Mouse (Mus musculus) mouse trophoblast stem cell (cell line): ENCODE data around the gene Rpp30.

Experiments
- in situ Hi-C, 2 experiments: fragments of 300-500 bp; cut with MseI, MboI; formaldehyde crosslinking; loops; 2 replicates in 1 of 2; 3 replicates in 1 of 2; pipeline ENCODE4 v1.15.1; 2025

Rpp30 gene

GRCm38 (mm10) chr19:36083262-36084225 is at the start of gene Rpp30:
Gene Rpp30 (plus strand): TSS chr19:36083716.
- in situ Hi-C loops: no loop called here

- in situ Hi-C loops: no loop called here
These were observed 37.5 kb upstream of the Rpp30 start for GRCm38 (mm10) chr19:36046046-36046445.

- in situ Hi-C loops: no loop called here
These were observed 26.9 kb upstream of the Rpp30 start for GRCm38 (mm10) chr19:36056502-36057221.

DNA sequence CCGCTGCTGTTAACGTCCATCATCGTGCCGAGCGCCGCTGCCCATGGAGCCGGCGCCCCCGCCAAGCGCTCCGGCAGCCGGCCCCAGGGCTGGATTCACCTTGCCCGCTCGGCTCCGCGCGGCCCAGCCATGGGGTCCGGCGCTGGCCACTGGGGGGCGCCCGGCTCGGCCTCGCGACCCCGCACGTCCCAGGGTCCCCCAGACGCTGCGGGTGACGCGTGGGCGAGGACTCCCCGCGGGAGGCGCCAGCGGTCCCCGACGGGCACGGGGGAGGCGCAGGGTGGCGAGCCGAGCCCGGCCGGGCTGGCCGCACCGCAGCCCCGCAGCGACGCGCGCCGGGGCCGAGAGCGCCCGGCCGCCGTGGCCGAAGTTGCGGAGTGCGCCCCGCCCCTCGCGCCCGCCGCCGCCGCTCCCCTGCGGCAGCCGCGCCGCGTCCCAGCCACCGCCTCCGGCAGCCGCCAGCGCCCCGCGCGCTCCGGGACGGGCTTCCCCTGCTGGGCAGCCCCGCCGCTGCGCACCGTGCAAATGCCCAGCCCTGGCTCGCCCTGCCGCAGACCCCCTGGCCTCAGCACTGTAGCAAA is 26.2 kb upstream of the Rpp30 start, which contains the start of gene Htr7:
Htr7 (minus strand) TSS at position 277 of the 581 bp plus-strand sequence.
- in situ Hi-C loops: no loop called here

GRCm38 (mm10) chr19:36062801-36063529 is 20.6 kb upstream of the Rpp30 start:
- in situ Hi-C loops: no loop called here

DNA sequence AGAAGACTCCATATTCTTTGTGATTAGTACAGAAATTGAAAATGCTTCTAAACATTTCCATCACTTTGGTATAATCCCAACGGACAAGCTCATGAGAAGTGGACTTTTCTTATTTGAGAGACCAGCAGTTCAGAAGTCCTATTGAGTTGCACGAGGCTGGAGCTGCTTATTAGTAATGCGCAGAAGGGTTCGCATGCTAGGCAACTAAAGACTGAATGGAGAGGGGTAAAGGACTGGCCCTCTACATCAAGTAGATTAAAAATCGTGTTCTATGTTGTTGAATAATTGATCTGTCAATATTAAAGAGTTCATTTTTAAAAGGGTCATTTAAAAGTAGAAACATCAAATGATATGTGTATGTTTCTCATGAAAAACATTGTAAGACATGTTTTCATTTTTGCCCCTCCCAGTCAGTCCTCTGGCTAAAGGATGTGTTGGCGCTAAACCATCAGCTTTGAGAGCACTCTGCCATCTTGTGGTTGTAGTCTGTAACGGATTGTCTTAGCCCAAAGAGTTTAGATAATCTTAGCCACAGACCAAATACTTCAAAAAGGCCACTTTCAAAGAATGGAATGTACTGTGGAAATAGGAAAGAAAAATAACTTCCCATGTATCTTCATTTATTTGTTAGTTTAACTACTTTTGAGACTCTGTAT is 782 bp upstream of the Rpp30 start:
- in situ Hi-C loops: no loop called here

DNA sequence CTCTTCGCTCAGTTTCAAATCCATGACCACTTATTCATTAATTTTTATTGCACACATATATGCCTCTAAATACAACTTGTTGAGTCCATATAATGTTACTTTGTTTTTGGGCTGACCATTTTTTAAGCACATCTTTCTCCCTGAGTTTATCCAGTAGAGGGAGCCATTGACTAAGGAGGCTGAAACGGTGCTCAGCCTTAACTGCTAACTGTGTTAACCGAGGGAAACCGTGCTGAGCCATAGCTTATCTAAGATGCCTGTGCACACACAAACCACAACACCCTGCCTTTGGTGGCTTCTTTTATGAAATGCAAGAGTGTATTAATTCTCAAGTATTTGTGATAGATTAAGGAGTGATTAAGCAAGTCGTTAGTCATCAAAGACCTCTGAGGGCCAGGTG is 7.3 kb downstream of the Rpp30 start:
- in situ Hi-C loops: no loop called here

- in situ Hi-C loops: no loop called here
These were observed 13.7 kb downstream of the Rpp30 start for GRCm38 (mm10) chr19:36097194-36097593.

DNA sequence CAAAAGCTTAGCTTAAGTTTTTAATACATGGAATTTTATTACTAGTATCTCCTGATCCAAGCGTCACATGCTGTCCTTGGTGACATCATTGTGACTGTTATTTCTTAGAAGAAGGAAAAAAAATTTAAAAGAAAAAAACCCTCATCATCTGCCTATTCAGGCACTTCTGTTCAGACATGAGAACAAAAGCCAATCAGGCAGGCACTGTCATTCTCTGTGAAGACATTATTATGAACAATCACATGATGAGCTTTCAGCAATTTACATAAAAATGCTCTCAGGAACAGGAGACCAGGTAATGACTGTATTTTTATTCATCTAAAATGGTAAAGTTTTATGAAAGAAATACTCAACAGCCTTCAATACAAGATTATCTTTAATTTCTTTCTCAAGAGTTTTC is 14.7 kb downstream of the Rpp30 start:
- in situ Hi-C loops: no loop called here

DNA sequence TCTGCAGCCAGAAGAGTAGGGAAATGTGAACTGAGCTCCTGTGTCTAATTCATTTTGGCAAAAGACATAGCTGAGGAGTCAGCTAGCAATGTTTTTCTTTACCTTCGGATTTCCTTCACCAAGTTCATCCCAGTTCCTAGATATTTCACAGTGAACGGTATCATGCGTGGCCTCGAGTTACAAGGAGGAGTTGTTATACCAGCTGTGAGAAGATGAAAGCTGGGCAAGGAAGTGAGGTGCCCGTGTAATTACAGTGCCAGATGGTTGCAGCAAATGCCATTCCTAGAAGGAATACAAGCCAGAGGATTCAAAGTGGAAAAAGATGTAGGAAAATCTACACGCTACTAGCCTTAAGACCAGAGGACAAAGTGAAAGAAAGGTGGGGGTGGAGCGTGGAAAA is 15.4 kb downstream of the Rpp30 start:
- in situ Hi-C loops: no loop called here

DNA sequence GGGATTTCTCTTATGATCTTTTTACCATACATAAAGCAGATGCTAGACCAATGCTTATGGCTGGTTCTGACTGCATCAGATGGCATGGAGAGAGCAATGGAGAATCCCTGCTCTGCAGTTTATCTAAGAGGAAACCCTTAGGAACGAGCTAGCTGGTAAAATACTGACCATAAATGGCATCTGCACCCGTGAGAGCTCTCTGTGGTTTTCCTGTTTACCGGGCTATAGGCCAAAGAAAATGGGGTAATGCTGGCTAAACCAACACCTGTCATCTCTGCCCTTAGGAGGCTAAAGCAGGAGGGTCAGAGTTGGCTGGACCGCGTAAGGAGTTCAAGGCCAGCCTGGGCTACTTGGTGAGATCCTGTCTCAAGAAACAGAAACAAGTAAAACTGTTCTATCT is 20.4 kb downstream of the Rpp30 start:
- in situ Hi-C loops: no loop called here

DNA sequence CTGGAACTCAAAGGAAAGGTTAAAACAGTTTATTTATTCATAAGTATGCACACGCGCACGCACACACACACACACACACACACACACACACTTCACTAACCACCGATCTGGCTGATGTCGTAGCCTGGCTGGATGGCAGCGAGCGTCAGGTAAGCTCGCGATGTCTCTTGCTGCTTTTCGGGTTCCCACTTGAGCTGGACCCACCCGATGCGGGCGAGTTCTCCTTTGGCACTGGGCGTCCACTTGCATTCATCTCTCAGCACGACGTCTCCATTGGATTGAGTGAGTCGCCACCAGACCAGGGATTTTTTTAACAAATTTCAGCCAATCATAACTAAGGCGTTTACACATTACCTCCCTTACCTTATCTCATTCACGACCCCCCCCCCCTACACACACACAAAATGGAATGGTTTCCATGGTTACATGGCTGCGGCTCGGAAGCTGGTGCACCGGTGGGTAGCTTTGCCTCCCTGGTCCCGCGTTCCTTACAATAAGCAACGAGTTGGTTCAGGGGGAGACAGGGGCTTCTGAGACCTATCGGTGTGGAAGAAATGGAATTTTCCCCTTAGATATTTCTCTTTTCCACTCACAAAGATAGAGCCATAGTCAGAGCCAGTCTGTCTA is 25.9 kb downstream of the Rpp30 start:
- in situ Hi-C loops: no loop called here

- in situ Hi-C loops: loop anchor here in 1 of 2 experiments (10.0 kb wide), 1 partner anchor 334 kb away; no protein-coding TSS in a partner anchor
These were observed 26.9 kb downstream of the Rpp30 start for GRCm38 (mm10) chr19:36110465-36110864.

DNA sequence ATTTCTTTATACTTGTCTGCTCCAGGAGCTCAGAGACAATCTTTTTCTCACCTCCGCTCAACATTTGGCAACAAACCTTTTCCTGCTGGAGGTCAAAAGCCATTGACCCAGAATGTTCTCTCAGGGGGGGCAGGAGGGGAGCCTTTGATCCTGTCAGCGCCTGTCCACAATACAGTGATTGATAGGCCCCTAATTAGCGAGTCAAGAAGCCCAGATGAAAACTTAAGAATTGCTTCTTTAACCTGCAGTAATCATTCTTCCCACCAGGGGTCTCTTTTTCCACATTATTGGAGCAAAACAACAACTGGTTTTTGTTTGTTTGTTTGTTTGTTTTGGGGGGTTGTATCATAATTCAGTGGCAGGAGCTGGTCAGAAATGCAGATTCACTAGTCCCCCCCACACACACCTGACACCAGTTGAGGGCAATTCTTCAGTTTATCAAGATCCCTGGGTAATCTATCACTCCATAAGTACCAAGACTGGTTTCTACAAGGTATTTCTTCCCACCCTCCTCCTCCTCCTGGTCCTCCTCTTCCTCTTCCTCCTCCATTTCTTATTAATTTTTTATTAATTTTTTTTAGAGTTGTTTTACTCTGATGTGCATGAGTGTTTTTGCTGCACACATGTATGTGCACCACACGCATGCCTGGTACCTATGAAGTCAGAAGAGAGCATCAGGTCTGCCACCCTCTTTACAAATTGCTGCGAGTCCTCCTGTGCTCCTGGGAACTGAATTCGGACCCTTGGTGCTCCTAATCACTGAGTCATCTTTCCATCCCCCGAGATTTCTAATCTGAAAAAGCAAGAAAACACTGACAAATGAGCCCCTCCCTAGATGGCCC is 27.8 kb downstream of the Rpp30 start:
- in situ Hi-C loops: loop anchor here in 1 of 2 experiments (10.0 kb wide), 1 partner anchor 334 kb away; no protein-coding TSS in a partner anchor

GRCm38 (mm10) chr19:36112007-36112406 is 28.5 kb downstream of the Rpp30 start:
- in situ Hi-C loops: loop anchor here in 1 of 2 experiments (10.0 kb wide), 1 partner anchor 333 kb away; no protein-coding TSS in a partner anchor

DNA sequence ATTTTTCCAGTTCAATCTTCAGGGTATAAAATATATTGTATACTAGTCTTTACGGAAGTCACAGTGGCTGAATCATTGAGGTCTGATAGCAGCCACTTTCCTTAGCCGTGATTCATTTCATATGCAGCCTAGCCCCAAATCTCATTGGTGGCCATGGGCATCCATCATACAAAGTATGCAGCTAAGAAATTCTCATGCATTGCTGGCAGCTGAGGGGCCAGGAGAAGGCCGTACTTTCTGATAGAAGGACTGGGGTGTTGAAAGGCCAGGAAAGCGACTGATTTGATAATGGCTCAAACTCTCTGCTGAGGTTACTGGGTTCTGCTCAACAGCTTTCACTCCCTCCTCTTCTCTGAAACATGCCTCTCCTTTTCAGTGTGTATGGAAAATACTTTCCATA is 32.7 kb downstream of the Rpp30 start:
- in situ Hi-C loops: loop anchor here in 1 of 2 experiments (10.0 kb wide), 1 partner anchor 329 kb away; no protein-coding TSS in a partner anchor

DNA sequence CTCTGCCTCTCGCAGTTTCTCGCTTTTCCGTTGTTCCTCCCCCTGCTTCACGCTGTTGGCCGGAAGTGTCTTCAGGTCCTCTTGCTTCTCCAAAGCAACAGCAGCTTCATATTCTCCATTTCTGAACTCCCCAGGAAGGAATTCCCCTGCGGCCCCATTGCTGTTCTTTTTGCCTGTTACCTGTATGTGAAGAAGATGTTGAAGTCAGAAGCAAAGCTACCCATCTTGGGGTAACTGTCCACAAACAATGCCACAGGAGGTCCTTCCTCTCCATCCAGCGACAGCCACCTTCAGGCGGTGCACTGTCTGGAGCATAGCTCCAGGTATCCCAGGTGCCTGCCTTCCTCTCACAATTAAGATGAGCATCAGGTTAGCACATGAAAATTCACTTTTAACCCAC is 35.7 kb downstream of the Rpp30 start:
- in situ Hi-C loops: loop anchor here in 1 of 2 experiments (10.0 kb wide), 1 partner anchor 326 kb away; no protein-coding TSS in a partner anchor

- in situ Hi-C loops: loop anchor here in 1 of 2 experiments (10.0 kb wide), 1 partner anchor 325 kb away; no protein-coding TSS in a partner anchor
These were observed 36.4 kb downstream of the Rpp30 start, which contains the start of gene Ankrd1 for GRCm38 (mm10) chr19:36119783-36120471. Gene Ankrd1 (minus strand): TSS chr19:36120099.
